Mouse (Mus musculus): Measurements from ENCODE around the gene Wwtr1.

DNA sequence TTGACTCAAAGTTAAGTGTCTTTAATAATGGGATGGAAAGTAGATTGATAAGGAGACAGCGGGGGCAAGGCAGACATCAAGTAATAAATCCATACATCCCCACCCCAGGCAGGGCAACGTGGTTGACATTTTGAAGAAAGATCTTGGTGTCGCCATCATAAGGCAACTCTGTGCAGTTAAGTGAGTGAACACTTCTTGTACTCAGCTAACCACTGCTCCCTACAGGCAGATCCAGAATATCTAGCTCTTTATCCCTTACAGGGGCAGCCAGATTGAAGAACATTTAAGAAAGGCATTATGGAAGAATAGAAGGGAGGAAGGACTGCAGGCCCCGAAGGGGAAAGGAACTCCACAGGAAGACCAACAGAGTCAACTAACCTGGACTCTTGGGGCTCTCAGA is 146.2 kb downstream of the Wwtr1 start:
- no peak for TF ChIP-seq CTCF (IDR thresholded peaks at IDR 0.05; ENCODE audit: low read depth, low read length)
- no peak for TF ChIP-seq POLR2A (IDR thresholded peaks at IDR 0.05; ENCODE audit: borderline replicate concordance, low read depth, low read length)
